Mouse (Mus musculus): ENCODE results near the gene Gm43518.

- TF ChIP-seq CTCF (IDR thresholded peaks at IDR 0.05; ENCODE audit: control insufficient read depth, insufficient read depth, insufficient replicate concordance, low read depth, low read length) = no peak
- no peak for TF ChIP-seq POLR2A (IDR thresholded peaks at IDR 0.05; ENCODE audit: control insufficient read depth, low read depth, low read length)
These were observed 49.2 kb upstream of the Gm43518 start for GRCm38 (mm10) chr5:123878056-123878455.
